Mouse (Mus musculus): ENCODE measurements at regions not wholly inside any gene's neighbourhood (a gene's known extent, or its start where the extent isn't known, plus 50 kb on each side); places are given as distances from the start of the nearest gene placed in this dataset.

DNA sequence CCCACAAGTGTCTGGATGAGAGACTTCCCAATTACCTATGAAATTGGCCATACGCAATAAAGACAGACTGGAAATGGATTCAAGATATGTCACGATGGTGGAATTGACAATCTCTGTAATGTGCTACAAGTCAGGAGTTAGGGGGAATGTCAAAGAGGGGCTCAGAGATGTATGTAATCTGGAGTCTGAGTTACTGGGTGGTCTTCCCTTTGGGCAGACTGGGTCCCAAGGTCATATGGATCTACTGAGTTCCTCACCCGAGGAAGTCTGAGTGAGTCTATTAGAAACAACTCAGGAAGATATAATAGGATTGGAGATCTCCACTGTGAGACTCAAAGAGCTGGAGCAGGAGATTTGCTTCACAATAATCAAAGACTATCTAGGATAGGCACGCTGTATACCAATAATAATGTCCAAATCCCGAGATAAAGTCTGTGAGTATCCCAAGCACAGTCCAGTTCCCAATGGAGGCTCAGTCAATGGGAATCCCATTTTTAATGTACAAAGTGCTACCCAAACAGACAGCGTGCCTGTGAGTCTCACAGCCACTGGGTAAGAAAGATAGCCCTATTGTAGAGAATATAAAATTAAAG lies 285.4 kb upstream of the Rsrc1 start:
- no peak for TF ChIP-seq POLR2A (IDR thresholded peaks at IDR 0.05; ENCODE audit: borderline replicate concordance, control insufficient read depth, low read depth, low read length)
- no peak for TF ChIP-seq CTCF (IDR thresholded peaks at IDR 0.05; ENCODE audit: control insufficient read depth, insufficient read depth, low read length)
- Histone ChIP-seq H3K4me3 (replicated peaks; ENCODE audit: control insufficient read depth, low read depth, low read length) (no peak overlapping the region), H3K27ac (ENCODE audit: control insufficient read depth, insufficient read depth, low read depth, low read length, poor library complexity) (no peak overlapping the region), H3K4me1 (ENCODE audit: control insufficient read depth, insufficient read depth, low read length) (no peaks in the 10 kb centered on the region)
- 86% methylated on average over 6 of the region's 6 CpGs for WGBS

- TF ChIP-seq CTCF (IDR thresholded peaks at IDR 0.05; ENCODE audit: control insufficient read depth, insufficient read depth, low read length) (no peak), POLR2A (IDR thresholded peaks at IDR 0.05; ENCODE audit: borderline replicate concordance, control insufficient read depth, low read depth, low read length) (no peak)
- Histone ChIP-seq H3K27ac (ENCODE audit: control insufficient read depth, insufficient read depth, low read depth, low read length, poor library complexity) (no peak overlapping the region), H3K4me3 (replicated peaks; ENCODE audit: control insufficient read depth, low read depth, low read length) (no peak overlapping the region), H3K4me1 (ENCODE audit: control insufficient read depth, insufficient read depth, low read length) (no peaks in the 10 kb centered on the region)
- WGBS = 62% methylated on average over 5 of the region's 5 CpGs
Measured at GRCm38 (mm10) chr3:66698083-66698482, 283.1 kb upstream of the Rsrc1 start.

DNA sequence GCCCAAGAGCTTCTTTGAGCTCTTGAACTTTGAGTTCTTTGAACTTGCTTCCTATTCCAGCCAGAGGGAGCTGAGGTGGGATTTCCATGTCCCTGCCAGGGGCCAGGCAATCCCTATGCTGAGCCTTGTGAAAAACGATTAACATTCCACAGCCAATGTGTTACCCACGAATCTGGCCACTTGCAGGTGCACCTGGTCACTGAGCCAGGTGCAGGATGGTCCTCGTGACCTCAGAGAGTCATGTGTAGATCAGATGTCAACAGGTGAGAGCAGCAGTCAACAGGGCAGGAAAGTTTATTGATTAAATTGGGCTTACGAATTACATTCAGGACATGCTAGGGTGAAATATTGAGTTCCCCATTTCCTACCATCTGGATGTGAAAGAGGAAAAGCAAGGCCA lies 275.4 kb upstream of the Rsrc1 start:
- WGBS = 66% methylated on average over 4 of the region's 4 CpGs
- TF ChIP-seq POLR2A (IDR thresholded peaks at IDR 0.05; ENCODE audit: borderline replicate concordance, control insufficient read depth, low read depth, low read length) = no peak

GRCm38 (mm10) chr3:66735468-66735867 lies 245.7 kb upstream of the Rsrc1 start:
- WGBS = 77% methylated on average over 1 of the region's 1 CpGs
- Histone ChIP-seq H3K27ac (ENCODE audit: control insufficient read depth, insufficient read depth, low read depth, low read length, poor library complexity) (no peak overlapping the region), H3K4me1 (ENCODE audit: control insufficient read depth, insufficient read depth, low read length) (no peaks in the 10 kb centered on the region), H3K4me3 (replicated peaks; ENCODE audit: control insufficient read depth, low read depth, low read length) (no peak overlapping the region)
- TF ChIP-seq CTCF (IDR thresholded peaks at IDR 0.05; ENCODE audit: control insufficient read depth, insufficient read depth, low read length) = no peak
- no peak for TF ChIP-seq POLR2A (IDR thresholded peaks at IDR 0.05; ENCODE audit: borderline replicate concordance, control insufficient read depth, low read depth, low read length)

More for the DNA sequence above, 275.4 kb upstream of the Rsrc1 start:
- Histone ChIP-seq H3K4me3 (replicated peaks; ENCODE audit: control insufficient read depth, low read depth, low read length) (no peak overlapping the region), H3K27ac (ENCODE audit: control insufficient read depth, insufficient read depth, low read depth, low read length, poor library complexity) (no peak overlapping the region), H3K4me1 (ENCODE audit: control insufficient read depth, insufficient read depth, low read length) (no peaks in the 10 kb centered on the region)

DNA sequence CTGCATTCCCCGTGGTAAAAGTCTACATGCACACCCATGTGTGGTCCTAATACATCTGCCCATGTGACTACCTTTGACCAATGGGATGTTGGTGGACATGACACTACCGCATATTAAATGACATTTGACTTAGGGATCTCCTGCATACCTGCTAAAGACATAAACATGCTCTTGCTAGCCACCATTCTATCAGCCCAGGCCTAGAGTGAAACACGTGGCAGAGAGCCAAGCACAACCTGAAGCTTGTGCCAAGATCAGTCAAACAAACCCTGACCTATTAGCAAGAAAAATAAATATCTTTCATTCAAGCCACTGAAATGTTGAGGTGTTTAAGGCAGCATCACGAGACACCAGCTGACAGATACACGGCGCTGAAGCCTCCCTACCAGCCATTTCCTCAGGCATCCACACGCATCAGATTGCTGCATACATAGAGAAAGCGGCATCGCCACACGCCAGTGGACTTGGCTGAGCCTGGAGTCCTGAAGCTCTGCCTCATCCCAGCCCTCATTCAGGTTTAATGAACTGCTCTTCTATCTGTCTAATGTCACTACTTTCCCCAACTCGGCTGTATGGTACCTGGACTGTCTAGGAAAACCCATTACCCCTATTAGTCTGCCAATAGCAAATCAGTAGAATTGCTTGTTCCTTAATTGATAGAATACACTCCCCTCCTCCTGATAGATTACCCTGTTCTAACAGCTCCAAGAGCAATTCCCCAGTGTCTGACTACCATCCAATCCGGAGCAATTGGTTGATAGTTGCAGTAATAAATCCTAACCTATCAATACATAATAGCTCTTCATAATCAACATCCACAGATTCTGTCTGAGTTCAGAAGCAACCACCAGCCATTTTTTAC lies 242.8 kb upstream of the Rsrc1 start:
- 77% methylated on average over 12 of the region's 12 CpGs for WGBS
- no peak overlapping the region for H3K4me3 ChIP-seq (replicated peaks; ENCODE audit: control insufficient read depth, low read depth, low read length)

GRCm38 (mm10) chr3:66739356-66740014 lies 241.7 kb upstream of the Rsrc1 start:
- 70% methylated on average over 7 of the region's 7 CpGs for WGBS
- no peak overlapping the region for H3K27ac ChIP-seq (ENCODE audit: control insufficient read depth, insufficient read depth, low read depth, low read length, poor library complexity)
- no peak overlapping the region for H3K4me3 ChIP-seq (replicated peaks; ENCODE audit: control insufficient read depth, low read depth, low read length)
- TF ChIP-seq POLR2A (IDR thresholded peaks at IDR 0.05; ENCODE audit: borderline replicate concordance, control insufficient read depth, low read depth, low read length) = no peak
- no peak for TF ChIP-seq CTCF (IDR thresholded peaks at IDR 0.05; ENCODE audit: control insufficient read depth, insufficient read depth, low read length)
- no peaks in the 10 kb centered on the region for H3K4me1 ChIP-seq (ENCODE audit: control insufficient read depth, insufficient read depth, low read length)

More for the DNA sequence above, 242.8 kb upstream of the Rsrc1 start:
- TF ChIP-seq CTCF (IDR thresholded peaks at IDR 0.05; ENCODE audit: control insufficient read depth, insufficient read depth, low read length) (no peak), POLR2A (IDR thresholded peaks at IDR 0.05; ENCODE audit: borderline replicate concordance, control insufficient read depth, low read depth, low read length) (no peak)
- Histone ChIP-seq H3K27ac (ENCODE audit: control insufficient read depth, insufficient read depth, low read depth, low read length, poor library complexity) (no peak overlapping the region), H3K4me1 (ENCODE audit: control insufficient read depth, insufficient read depth, low read length) (no peaks in the 10 kb centered on the region)

DNA sequence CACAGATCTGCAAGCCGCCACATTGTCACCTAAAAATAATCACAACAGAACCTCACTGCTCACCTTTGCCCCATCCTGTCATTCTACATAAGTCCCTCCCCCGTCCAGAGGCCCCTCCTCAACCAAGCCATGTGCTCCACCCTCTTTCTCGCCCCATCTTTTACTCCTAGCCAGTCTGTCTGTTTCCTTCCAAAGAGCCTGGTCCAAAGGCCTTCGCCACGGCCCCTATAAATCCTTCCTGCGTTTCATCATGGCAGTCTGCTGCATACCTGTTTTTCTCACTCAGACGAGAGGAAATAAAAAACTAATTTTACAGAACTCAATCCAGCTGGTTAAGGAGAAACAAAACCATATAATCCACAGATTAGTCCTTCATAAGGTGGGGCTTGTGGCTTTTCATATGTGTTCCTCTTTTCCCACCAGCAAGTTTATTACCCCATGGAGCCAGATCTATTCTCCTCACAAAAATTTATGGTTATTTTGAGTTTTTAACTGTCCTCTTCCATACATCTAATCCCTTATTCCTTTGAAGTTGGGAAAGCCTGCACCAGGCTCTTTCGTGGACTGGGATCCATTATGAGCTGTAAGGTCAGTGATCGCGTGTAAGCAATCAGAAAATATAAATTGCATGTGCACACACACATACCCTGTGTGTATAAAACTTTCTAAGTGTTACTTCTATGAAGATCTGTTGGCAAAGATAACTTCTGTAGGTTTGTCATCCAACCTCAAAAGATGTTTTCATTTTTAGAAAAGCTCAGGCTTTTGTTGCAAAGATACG lies 236.9 kb upstream of the Rsrc1 start:
- H3K4me3 ChIP-seq (replicated peaks; ENCODE audit: control insufficient read depth, low read depth, low read length) = no peak overlapping the region
- H3K27ac ChIP-seq (ENCODE audit: control insufficient read depth, insufficient read depth, low read depth, low read length, poor library complexity) = no peak overlapping the region
- TF ChIP-seq POLR2A (IDR thresholded peaks at IDR 0.05; ENCODE audit: borderline replicate concordance, control insufficient read depth, low read depth, low read length) = no peak
- no peak for TF ChIP-seq CTCF (IDR thresholded peaks at IDR 0.05; ENCODE audit: control insufficient read depth, insufficient read depth, low read length)
- 71% methylated on average over 11 of the region's 11 CpGs for WGBS
- no peaks in the 10 kb centered on the region for H3K4me1 ChIP-seq (ENCODE audit: control insufficient read depth, insufficient read depth, low read length)
